Mouse (Mus musculus): Measurements from ENCODE around the gene Smg1.

Smg1 gene

DNA sequence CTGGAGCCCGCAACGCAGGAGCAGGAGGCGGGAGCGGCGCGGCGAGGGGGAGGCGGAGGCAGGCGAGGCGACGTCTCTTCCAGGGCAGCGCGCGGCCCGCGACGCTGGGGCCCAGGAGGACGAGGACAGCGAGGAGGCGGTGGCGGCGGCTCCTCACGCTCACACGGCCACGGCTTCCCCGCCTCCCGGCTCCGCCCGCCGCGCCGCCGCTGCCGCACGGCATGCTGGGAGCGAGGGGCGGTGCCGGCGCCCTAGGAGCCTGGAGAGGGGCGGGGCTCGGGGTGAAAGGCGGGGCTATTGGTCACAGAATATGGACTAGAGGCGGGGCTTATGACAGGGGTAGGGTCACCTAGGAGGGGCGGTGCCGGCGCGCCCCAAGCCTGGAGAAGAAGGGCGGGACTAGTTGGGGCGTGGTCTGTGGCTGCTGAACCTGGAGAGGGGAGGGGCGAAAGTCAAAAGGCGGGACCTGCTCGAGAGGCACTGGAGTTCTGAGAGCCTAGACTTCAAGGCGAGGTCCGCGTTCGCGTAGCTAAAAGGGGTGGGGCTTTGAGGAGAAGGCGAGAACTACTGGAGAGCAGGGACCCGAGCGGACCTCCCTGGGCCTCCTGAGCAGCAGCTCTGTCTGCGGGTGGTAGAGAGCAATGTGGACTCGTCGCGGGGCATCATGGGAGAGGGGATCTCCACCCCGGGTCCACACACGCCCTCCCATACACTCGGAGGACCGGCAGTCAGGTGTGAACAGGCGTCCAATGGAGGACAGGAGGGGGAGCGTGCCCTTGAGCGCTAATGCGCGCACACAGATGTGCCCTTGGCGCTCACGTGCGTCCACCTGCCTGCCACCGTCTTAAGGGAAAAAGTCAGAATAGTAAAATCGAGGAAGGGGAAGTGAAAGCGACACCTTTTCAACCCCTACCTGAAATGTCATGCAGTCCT lies at the start of gene Smg1:
Gene Smg1, minus strand, starts transcription at position 218 of the 933 bp plus-strand sequence.
- peak; percentile 98 for DNase-seq (ENCODE audit: extremely low read depth, insufficient read length, low spot score)

DNA sequence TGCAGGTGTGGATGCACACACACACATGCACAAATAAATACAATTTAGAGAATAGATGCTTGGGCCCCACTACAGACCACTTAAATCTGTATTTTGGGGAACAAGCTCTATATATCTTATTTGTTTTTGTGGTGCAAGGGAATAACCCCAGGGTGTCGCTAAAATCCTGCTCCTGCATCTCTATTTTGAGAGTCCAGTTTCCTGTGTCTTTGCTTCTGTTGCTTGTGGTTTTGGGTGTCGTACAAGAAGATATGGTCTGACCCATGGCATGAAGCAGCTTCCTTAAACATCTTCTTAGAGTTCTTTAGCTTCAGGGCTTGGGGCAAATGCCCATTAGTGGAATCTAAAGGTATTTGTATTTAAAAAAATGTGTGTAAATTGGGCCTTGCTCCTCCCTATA lies 39.7 kb upstream of the Smg1 start:
- DNase-seq (ENCODE audit: extremely low read depth, insufficient read length, low spot score): no peak

DNA sequence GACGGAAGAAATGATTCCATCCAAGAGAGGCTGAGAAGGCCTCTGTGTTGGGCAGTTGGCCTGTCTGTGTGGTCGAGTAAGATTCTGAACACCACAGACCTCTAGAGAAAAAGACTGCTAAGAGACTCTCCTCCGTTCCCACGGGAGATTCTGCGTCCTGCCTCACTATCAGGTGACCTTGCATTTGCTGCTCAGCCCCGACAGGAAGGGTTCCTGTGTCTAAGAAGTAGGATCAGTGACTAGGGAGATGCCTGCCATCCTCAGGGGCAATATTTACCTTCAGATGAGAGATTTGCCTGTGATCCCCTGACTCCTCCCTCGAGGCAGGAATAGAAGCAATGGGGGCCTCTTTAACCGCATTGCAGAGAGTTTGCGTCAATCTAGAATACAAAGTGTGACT lies 39.1 kb upstream of the Smg1 start:
- no peak for DNase-seq (ENCODE audit: extremely low read depth, insufficient read length, low spot score)

DNA sequence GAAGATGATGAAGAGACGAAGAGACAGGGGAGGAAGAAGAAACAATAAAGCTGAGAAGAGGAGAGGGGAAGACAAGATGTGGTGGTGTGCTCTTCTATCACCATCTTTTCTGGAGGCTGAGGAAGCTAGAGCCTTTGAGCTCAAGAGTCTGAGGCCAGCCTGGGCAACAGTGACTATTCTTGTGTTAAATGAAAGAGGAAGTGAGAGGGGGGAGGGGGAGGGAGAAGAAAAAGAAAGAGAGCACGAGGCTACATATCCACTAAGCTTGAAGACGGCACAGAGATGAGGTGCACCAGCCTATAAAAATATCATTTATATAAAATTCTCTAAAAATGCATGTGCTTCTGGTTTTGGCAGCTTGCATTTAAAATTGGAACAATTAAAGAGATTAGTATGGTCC lies 36.1 kb upstream of the Smg1 start:
- DNase-seq (ENCODE audit: extremely low read depth, insufficient read length, low spot score): no peak

DNA sequence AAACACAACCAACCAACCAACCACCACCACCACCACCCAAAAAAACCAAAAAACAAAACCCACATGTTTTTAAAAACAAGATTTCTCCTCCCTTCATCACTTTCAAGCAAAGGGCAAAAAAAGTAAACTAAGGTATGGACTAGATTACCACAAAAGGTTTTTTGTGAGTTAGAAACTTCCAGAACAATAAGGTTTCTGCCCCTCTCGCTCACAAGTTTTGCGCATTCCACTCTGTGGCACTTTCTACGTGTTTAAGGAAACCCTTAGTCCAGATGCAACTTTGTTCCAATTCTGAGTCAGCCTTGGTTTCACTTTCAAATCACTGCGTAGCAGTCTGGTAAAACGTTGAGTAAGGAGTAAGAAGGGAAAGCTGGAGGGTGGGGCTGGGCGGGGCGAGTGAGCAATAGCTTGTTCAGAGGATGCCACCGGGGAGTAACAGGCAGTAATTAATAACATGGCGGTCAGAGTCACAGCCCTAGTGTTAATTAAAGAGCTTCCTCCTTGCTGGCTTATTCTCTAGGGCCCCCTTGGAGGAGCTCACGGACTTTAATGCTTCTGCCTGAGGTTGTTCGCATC lies 34.0 kb upstream of the Smg1 start:
- peak; percentile 83 for DNase-seq (ENCODE audit: extremely low read depth, insufficient read length, low spot score)

DNA sequence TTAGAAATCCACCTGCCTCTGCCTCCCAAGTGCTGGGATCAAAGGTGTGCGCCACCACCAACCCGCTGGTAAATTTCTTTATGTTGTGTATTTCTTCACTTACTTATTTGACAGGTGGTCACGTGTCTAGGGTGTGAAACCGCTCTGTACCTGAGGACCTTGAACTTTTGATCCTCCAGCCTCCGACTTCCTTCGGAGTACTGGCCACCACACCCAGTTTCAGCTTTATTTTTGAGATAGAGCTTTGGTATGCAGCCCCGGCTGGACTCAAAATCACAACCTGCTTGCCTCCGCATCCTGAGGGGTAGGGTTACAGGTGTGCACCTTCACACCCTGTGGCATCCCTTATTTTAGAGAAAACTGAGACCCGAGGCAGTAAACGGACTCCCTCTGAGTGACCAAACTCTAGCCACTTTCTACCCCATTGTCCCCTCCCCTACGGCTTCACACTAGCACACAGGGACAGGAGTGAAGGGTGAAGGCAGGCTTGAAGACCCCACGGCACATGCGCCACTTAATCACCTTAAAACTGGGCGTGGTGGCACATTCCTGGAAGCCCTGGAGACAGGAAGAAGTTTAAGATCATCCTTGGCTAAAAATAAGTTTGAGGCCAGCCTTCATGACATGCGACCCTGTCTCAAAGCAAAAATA lies 33.3 kb upstream of the Smg1 start:
- peak; percentile 12 for DNase-seq (ENCODE audit: extremely low read depth, insufficient read length, low spot score)

DNA sequence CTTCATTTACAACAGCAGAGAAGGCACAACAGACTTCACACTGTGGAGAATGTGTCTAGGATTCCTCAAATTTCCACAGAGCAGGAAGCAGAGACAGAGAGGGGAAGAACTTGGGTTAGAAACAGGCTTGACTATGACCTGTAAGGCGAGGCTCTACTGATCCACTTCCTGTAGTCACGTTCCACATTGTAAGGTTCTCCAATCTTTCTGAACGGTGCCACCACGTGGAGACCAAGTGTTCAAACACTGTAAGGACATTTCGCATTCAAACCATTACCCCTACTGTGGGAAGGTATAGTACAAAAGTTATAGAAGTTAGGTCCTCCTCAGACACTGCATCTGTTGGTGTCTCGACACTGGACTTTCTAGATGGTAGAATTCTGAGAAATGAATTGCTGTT lies 31.8 kb upstream of the Smg1 start:
- DNase-seq (ENCODE audit: extremely low read depth, insufficient read length, low spot score): no peak

DNA sequence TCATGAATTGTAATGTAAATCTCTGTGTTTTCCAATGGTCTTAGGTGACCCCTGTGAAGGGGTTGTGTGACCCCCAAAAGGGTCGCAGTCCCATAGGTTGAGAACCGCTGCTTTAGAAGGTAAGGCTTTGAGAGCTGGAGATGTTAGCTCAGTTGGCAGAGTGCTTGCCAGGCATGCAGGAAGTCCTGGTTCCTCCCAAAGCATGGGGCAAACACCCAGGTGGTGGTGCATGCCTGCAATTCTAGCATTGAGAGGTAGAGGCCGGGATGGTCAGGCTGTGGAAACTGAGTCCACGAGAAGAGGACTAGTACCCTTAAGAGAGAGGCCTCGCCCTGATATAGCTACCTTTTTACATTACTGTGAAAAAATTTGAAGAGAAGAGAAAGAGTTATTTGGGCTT lies 31.4 kb upstream of the Smg1 start:
- DNase-seq (ENCODE audit: extremely low read depth, insufficient read length, low spot score): no peak

DNA sequence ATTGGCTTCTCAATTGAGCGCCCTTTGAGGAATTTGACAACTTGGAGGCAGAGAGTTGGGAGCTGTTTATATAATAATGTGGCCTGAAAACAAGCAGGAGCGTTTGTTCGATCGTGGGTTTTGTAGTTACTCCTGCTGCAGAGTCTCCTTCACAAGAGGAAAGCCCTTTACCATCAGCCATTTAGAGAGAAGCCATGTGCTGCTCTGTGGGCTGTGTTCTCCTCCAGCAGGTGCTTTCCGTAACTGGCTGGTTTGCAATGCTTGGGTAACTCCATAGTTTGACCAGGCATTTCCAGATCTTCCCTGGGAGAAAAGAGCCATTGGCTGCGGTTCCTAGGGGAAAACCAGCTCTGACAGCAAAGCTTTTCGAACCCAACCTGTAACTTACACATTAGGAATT lies 30.7 kb upstream of the Smg1 start:
- no peak for DNase-seq (ENCODE audit: extremely low read depth, insufficient read length, low spot score)

DNA sequence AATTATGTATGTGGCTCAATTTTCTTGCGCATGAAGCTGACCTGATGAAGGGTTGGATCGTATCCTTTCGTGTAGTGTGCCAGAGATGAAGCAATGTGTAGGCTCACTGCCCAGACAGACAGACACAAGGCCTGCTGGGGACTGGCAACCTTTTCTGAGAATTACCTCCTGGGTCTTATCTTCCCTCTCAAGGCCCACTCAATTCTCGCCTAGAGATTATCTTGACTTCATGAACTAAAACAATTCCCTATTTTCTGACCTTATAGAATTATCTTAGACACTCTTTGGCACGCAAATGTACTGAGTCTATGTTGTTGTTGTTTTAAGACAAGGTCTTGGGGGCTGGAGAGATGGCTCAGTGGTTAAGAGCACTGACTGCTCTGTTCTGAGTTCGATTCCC lies 22.6 kb upstream of the Smg1 start:
- DNase-seq (ENCODE audit: extremely low read depth, insufficient read length, low spot score): no peak

DNA sequence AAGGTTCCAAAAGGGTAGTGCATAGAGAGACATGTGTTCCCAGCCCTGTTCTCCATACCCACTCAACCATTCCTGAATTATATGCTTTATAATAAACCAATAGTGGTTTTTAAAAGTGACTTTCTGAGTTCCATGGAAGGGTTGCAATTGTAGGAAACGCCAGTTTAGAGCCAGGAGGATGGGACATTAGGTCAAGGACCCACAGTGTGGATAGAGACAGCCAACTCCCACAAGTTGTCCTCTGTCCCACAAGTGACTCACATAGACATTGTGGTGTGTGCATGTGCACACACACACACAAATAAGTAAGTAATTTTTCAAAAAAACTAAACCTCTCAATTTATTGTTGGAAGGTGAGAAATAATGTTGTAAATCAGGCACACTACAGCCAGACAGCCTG lies 20.1 kb upstream of the Smg1 start:
- no peak for DNase-seq (ENCODE audit: extremely low read depth, insufficient read length, low spot score)

DNA sequence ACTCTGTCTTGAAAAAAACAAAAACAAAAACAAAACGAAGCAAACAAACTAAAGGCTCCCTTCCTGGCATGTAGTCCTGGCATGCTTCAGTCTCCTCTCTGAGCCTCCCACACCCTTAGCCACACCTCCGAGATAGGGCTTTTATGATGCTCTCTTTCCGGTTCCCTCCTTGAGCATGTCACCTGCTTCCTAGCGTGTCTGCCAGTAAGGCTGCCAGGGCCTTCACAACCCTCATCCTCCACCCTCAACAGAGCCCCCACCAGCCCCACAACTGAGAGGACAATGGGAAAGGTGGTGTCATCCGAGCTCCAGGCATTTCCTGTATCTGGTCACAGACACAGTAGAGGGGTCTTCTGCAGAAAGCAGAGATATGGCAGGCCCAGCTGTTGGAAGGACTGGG lies 18.9 kb upstream of the Smg1 start:
- DNase-seq (ENCODE audit: extremely low read depth, insufficient read length, low spot score): no peak

DNA sequence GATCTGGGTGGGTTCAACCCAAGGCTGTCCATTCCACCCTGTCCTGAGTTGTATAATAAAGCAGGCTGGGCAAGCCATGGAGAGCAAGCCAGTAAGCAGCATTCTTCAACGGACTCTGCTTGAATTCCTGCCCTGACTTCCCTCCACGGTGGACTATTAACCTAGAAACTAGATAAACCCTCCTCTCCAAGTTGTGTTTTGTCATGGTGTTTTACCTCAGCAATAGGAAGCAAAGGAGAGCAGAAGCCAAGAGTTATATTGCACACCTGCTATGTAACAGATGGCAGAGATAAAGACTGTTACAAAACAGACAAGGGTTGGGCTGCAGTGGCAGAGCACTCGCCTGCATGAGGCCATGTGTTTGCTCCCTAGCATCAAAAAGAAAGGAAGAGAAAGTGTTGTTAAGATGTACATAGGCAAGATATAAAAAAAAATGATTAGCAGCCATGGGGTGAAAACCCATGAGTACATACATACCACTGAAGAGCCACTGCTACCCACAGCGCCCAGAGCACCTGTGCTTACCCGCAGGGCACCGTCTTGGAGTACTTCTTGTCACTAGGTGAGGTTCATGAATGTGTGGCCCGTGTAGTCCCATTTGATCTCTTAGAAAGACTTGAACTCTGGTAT lies 16.3 kb upstream of the Smg1 start:
- DNase-seq (ENCODE audit: extremely low read depth, insufficient read length, low spot score): no peak

DNA sequence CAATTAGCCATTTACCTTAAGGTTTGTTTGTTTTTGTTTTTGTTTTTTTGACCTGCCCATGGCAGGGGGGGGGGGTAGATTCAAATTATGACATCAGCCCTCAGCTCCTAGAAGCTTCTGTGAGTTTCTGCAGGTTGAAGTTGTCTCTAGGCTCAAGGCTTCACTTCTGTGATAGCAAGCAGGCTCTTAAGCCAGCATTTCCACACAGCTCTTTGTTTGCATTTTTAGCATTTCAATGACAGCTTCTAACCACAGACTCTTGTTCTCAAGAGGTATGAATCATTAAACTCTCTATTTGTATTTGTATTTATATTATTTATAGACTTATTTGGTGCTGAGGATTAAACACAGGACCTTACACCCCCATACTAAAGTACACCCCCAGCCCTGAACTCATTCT lies 15.0 kb upstream of the Smg1 start:
- DNase-seq (ENCODE audit: extremely low read depth, insufficient read length, low spot score): no peak

DNA sequence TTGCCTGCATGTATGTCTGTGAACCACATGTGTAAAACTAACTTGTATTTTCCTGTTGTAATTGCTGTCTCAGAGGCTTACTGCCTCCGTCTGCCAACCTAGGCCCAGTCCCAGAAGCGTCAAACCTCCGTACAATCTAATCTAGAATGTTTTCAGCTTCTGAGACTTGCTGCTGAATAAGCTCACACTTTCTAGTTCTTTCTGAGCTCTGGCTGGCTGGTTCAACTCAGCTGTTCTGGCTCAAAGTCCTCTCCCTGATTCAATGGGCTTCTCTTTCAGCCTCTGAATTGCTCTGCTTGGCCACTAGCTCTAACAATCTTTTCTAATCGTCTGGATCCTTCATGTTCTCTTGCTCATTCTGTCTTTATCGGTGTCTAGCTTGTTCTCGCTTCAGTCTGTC lies 13.3 kb upstream of the Smg1 start:
- no peak for DNase-seq (ENCODE audit: extremely low read depth, insufficient read length, low spot score)

DNA sequence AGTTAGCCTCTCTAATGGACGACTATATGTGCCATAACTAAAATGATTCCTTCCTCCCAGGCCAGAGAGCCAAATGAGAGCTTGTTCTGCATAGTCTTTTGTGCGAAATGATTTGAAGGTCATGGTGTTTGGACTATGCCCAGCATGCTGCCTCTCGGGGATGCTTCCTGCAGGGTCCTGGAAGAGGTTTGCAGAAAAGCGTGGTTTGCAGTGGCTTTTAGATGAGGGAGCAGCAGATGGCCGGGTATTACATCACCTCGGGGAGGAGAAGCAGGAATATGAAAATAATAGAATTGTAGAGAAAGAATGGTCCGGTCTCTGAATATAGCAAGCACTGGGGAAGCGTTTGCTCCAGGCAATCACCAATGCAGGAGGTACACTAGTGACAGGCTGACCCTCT lies 11.0 kb upstream of the Smg1 start:
- no peak for DNase-seq (ENCODE audit: extremely low read depth, insufficient read length, low spot score)

DNA sequence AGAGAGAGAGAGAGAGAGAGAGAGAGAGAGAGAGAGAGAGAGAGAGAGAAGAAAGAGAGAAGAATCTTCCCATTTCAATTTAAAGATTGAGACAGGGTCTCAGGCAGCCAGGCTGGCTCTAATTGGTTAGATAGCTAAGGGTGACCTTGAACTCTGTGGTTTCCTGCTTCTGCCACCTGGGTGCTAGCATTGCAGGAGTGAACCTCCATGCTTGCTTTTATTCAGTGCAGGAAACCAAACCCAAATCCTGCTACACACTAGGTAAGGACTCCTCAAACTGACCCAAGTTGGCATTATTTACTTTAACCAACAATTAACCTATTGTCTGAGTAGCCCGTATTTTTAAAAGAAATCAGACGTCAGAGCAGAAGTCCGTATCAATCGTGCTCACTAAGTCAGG lies 10.5 kb upstream of the Smg1 start:
- no peak for DNase-seq (ENCODE audit: extremely low read depth, insufficient read length, low spot score)

DNA sequence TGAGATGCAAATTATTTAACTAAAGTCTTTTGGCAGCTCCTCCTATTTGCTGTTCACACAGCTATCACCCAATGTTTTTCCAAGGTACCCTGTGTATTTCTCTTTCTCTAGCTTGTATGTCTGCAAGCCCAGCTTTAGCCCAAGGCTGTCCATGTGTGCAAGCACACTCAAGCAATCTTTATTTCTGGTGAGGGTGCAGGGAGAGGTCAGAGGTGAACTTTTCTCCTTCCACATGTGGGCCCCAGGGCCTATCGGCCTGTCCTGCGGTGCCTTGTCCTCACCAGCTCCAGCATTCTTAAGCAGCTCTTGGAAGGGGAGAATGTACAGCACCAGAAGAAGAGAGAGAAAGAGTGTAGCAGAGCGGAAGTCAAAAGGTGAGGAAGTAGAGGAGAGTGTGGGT lies 9.5 kb upstream of the Smg1 start:
- DNase-seq (ENCODE audit: extremely low read depth, insufficient read length, low spot score): peak; percentile 27

DNA sequence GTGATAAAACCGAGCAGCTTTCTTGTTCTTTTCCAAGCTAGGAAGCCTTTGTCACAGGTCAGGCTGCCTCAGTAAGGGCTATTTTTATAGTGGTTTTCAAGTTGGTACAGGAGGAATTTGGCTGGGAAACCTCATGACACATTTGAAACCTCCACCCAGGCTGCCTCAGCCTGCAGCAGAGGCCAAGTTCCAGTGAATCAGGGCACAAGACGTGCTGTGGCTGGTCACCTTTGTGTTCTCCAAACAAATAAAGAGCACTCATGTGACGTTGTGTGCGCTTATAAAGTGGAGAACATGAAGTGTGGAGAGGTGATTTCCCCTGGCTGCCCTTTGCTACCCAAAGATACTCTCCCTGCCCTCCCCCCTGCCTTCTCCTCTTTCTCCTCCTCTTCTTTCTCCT lies 8.9 kb upstream of the Smg1 start:
- peak; percentile 82 for DNase-seq (ENCODE audit: extremely low read depth, insufficient read length, low spot score)

DNA sequence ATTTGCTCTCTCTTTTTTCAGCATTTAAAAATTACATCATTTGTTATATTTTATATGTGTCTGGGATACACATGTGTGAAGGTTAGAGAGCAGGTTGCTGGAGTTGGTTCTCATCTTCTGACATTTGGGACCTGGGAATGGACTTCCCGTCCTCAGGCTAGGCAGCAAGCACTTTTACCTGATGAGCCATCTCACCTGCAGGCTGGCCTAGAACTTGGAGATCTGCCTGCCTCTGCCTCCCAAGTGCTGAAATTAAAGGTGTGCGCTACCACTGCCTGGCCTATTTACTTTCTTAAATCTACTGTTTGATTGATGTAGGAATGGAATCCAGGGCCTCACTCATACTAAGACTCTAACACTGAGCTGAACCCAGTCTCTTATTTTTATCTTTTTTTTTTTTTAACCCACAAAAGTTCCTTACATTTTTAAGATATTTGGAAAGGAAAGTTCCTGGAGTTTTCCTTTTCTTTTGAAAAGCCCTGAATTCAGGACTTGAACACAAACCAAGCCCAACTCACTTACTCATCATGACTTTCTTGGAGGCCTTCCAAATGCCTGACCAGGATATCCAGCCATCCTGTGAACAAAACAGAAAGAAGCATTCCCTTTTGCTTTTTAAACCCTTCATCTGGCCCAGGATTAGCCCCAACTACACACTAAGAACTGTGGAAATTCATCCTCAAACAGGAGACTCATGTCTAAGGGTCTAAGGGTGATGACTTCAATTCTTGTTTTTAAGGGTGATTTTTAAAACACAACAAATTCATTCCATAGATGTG lies 8.1 kb upstream of the Smg1 start:
- DNase-seq (ENCODE audit: extremely low read depth, insufficient read length, low spot score): peak; percentile 69

All from 3134 (cell line).